Mouse (Mus musculus) midbrain, embryonic 15.5 days (tissue): Measurements from ENCODE around the gene Chchd6. TPM values are rescaled to one million over a fixed set of nuclear protein-coding genes. Genes with fewer than 3 reads are reported as not detected.

Source experiments
- ATAC-seq: fragments of 200-750 bp; cut with Nextera tagmentation; replicated peaks from 2 replicates; pipeline ENCODE4 v1.8.0; 2017; ENCODE audit warnings: moderate TSS enrichment
- H3K27ac ChIP-seq: fragments of 300-500 bp; sonication (generic); 2 replicates; pipeline ENCODE4 v1.5.1; 2015; ENCODE audit warnings: mild to moderate bottlenecking, inconsistent platforms
- H3K27me3 ChIP-seq: fragments of 300-500 bp; sonication (generic); replicated peaks from 2 replicates; pipeline ENCODE4 v1.6.1; 2015; ENCODE audit warnings: inconsistent platforms
- H3K36me3 ChIP-seq: fragments of 300-500 bp; sonication (generic); replicated peaks from 2 replicates; pipeline ENCODE4 v1.6.1; 2015; ENCODE audit warnings: inconsistent platforms
- H3K4me1 ChIP-seq: fragments of 300-500 bp; sonication (generic); 2 replicates; pipeline ENCODE4 v1.6.1; 2015; ENCODE audit warnings: inconsistent platforms
- H3K4me2 ChIP-seq: fragments of 300-500 bp; sonication (generic); 2 replicates; pipeline ENCODE4 v1.6.1; 2015; ENCODE audit warnings: inconsistent platforms, mild to moderate bottlenecking, moderate library complexity
- H3K4me3 ChIP-seq: fragments of 300-500 bp; sonication (generic); 2 replicates; pipeline ENCODE4 v1.5.1; 2015; ENCODE audit warnings: mild to moderate bottlenecking, inconsistent platforms
- H3K9ac ChIP-seq: fragments of 300-500 bp; sonication (generic); 2 replicates; pipeline ENCODE4 v1.6.1; 2015; ENCODE audit warnings: mild to moderate bottlenecking, inconsistent platforms
- H3K9me3 ChIP-seq: fragments of 300-500 bp; sonication (generic); 2 replicates; pipeline ENCODE4 v1.6.1; 2016; ENCODE audit warnings: inconsistent platforms
- WGBS: fragments of 180-500 bp; shearing (Covaris S2); methylation state at CpG from one replicate; pipeline ENCODE4 v1.1.7; 2015; ENCODE audit warnings: mixed read lengths; 5-methylcytosine and 5-hydroxymethylcytosine counted together
- polyA plus RNA-seq: library from polyadenylated mRNA; unstranded; fragments of >200 nt; fragmentation: Nextera tagmentation; extraction: Ambion mirVana; gene quantifications from 2 replicates; pipeline ENCODE4 v1.2.1, GENCODE M21; 2015

Gene Chchd6
- polyA plus RNA-seq, 1 experiment from 2014 or later: 173 TPM

DNA sequence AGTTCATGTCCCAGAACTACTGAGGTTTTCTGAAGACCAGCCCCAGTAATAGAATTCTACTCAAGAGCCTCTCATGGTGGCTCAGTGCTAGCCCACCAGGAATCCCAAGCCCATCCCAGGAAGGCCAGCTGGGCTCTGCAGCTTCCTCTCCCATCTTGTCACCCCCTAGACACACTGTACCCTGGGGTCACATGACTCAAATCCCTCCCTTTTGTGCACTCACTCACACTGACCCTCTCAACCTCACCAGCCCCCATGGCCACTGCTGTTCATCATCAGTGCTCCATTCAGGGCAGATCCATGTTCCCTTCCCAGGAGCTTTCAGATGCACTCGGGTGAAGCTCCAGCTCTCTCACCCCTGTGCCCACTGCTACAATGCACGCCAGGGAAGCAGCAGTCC, 20.8 kb downstream of the Chchd6 start:
- no peak for ATAC-seq
- 52% methylated on average over 2 of the region's 2 CpGs for WGBS

DNA sequence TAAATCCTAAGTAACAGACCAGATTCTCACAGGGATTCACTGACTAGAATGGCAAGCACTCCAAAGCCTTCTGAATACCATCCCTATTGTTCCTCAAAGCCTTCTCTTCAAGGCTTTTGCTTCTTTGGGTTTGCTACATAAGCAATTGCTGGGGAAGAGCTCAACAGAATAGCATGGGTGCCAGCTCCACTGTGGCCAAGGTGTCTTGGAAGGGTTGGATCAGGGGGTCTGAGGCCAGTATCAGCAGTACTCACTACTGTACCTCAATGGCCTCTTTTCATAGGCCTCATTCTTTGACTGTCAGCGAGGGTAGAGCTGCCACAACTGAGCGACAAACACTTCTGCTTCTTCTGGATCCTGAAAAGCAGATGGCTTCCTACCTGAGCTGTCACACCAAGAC, 21.7 kb downstream of the Chchd6 start:
- WGBS: 89% methylated on average over 2 of the region's 2 CpGs

More for the DNA sequence above, 20.8 kb downstream of the Chchd6 start:
- no peaks in the 10 kb centered on the region for H3K36me3 ChIP-seq
- no peak overlapping the region for H3K9ac ChIP-seq
- H3K4me1 ChIP-seq: 0 out of 2 replicates have a peak, but pooled peaks cover 6% of the 10 kb centered on the region
- no peaks in the 10 kb centered on the region for H3K9me3 ChIP-seq
- no peaks in the 10 kb centered on the region for H3K27me3 ChIP-seq
- no peak overlapping the region for H3K4me2 ChIP-seq
- H3K27ac ChIP-seq: no peak overlapping the region
- H3K4me3 ChIP-seq: no peak overlapping the region

GRCm38 (mm10) chr6:89572921-89573636, 22.4 kb downstream of the Chchd6 start:
- 0 out of 2 replicates have a peak, but pooled peaks have one; percentile 30 for ATAC-seq
- no peak overlapping the region for H3K27ac ChIP-seq
- no peak overlapping the region for H3K4me2 ChIP-seq
- H3K9me3 ChIP-seq: no peaks in the 10 kb centered on the region
- H3K27me3 ChIP-seq: no peaks in the 10 kb centered on the region
- 0 out of 2 replicates have a peak, but pooled peaks cover 6% of the 10 kb centered on the region for H3K4me1 ChIP-seq
- H3K36me3 ChIP-seq: no peaks in the 10 kb centered on the region
- no peak overlapping the region for H3K9ac ChIP-seq
- H3K4me3 ChIP-seq: no peak overlapping the region

More for the DNA sequence above, 21.7 kb downstream of the Chchd6 start:
- Histone ChIP-seq H3K9me3 (no peaks in the 10 kb centered on the region), H3K27me3 (no peaks in the 10 kb centered on the region), H3K27ac (no peak overlapping the region), H3K9ac (no peak overlapping the region), H3K36me3 (no peaks in the 10 kb centered on the region), H3K4me3 (no peak overlapping the region), H3K4me2 (no peak overlapping the region), H3K4me1 (0 out of 2 replicates have a peak, but pooled peaks cover 6% of the 10 kb centered on the region)
- ATAC-seq: no peak

GRCm38 (mm10) chr6:89569370-89569769, 26.1 kb downstream of the Chchd6 start:
- no peaks in the 10 kb centered on the region for H3K36me3 ChIP-seq
- no peaks in the 10 kb centered on the region for H3K27me3 ChIP-seq
- 78% methylated on average over 4 of the region's 4 CpGs for WGBS
- H3K4me2 ChIP-seq: no peak overlapping the region
- H3K4me1 ChIP-seq: 0 out of 2 replicates have a peak, but pooled peaks cover 11% of the 10 kb centered on the region
- H3K9me3 ChIP-seq: no peaks in the 10 kb centered on the region
- no peak overlapping the region for H3K4me3 ChIP-seq
- no peak overlapping the region for H3K9ac ChIP-seq
- no peak for ATAC-seq
- H3K27ac ChIP-seq: no peak overlapping the region

DNA sequence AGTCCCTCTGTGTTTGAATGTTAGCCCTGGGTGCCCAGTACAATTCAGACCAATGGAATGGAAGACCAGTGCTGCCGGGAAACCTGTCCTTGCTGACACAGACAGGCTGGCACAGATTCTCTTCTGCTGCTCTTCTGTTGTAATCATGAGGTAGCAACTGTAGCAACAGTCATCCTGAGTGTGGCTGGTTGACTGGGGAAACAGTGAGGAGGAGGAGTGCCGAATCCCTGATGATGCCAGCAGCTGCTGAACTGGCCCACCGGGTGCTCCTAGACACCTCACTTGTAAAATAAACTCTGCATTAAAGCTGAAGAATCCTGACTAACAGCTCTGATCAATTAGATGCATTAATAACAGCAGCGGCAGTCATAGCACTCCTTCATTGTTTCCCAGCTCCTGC, 28.7 kb downstream of the Chchd6 start:
- H3K27ac ChIP-seq: no peak overlapping the region
- no peak overlapping the region for H3K9ac ChIP-seq
- H3K4me1 ChIP-seq: 0 out of 2 replicates have a peak, but pooled peaks cover 5% of the 10 kb centered on the region
- no peak overlapping the region for H3K4me3 ChIP-seq
- WGBS: 58% methylated on average over 4 of the region's 4 CpGs
- no peaks in the 10 kb centered on the region for H3K27me3 ChIP-seq
- ATAC-seq: no peak
- H3K36me3 ChIP-seq: no peaks in the 10 kb centered on the region
- no peaks in the 10 kb centered on the region for H3K9me3 ChIP-seq
- H3K4me2 ChIP-seq: no peak overlapping the region

DNA sequence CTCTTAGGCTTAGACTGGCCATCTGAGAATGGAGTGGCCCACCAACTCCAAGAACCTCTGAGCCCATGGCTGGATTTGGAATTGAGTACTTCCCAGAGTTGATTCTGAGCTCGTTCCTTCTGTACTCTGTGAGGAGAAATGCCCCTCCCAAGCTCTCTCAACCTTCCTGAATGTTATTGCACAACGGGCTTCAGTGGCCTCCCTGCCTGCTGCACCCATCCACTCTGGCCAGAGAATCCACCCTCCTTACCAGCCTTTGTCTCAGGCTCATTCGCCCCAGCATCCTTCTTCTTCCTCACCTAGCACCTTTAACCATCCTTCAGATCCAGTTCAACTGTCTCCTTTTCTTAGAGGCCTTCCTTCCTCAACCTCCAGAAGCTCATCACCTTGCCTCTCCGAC, 32.1 kb downstream of the Chchd6 start:
- H3K4me1 ChIP-seq: 0 out of 2 replicates have a peak, but pooled peaks cover 5% of the 10 kb centered on the region
- H3K4me3 ChIP-seq: no peak overlapping the region
- no peaks in the 10 kb centered on the region for H3K27me3 ChIP-seq
- H3K4me2 ChIP-seq: no peak overlapping the region
- ATAC-seq: no peak
- no peak overlapping the region for H3K9ac ChIP-seq
- H3K36me3 ChIP-seq: no peaks in the 10 kb centered on the region
- H3K27ac ChIP-seq: no peak overlapping the region
- WGBS: 93% methylated on average over 4 of the region's 4 CpGs
- no peaks in the 10 kb centered on the region for H3K9me3 ChIP-seq

- no peak overlapping the region for H3K27ac ChIP-seq
- ATAC-seq: no peak
- WGBS: 90% methylated on average over 2 of the region's 2 CpGs
Observed at GRCm38 (mm10) chr6:89560826-89561225, 34.6 kb downstream of the Chchd6 start.

DNA sequence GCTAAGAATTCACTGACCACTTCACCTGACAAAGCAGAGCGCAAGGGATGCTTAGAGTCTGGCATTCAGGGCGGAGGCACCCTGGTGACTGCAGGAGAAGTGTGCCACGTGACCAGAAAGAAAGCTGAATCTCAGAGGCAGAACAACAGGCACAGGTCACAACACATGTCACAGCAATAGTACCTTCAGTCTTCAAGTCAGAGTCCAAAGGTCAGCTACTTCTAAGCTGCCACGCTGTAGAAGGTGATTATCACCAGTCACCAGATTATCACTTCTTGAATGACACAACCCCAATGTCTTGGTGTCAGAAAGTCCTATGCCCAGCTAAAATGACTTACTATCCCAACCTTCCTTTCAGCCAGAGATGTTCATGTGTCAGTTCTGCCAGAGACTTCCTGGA, 37.8 kb downstream of the Chchd6 start:
- Histone ChIP-seq H3K27ac (no peak overlapping the region), H3K4me1 (peaks cover 9% of the 10 kb centered on the region), H3K9me3 (no peaks in the 10 kb centered on the region), H3K4me2 (no peak overlapping the region), H3K4me3 (no peak overlapping the region), H3K27me3 (no peaks in the 10 kb centered on the region), H3K9ac (no peak overlapping the region), H3K36me3 (0 out of 2 replicates have a peak, but pooled peaks cover 5% of the 10 kb centered on the region)
- 64% methylated on average over 4 of the region's 4 CpGs for WGBS
- ATAC-seq: no peak

More at GRCm38 (mm10) chr6:89560826-89561225, 34.6 kb downstream of the Chchd6 start:
- Histone ChIP-seq H3K4me2 (no peak overlapping the region), H3K4me1 (peaks cover 4% of the 10 kb centered on the region; the same call in 1 of the 2 replicates), H3K9me3 (no peaks in the 10 kb centered on the region), H3K9ac (no peak overlapping the region), H3K4me3 (no peak overlapping the region), H3K27me3 (no peaks in the 10 kb centered on the region), H3K36me3 (0 out of 2 replicates have a peak, but pooled peaks cover 5% of the 10 kb centered on the region)

DNA sequence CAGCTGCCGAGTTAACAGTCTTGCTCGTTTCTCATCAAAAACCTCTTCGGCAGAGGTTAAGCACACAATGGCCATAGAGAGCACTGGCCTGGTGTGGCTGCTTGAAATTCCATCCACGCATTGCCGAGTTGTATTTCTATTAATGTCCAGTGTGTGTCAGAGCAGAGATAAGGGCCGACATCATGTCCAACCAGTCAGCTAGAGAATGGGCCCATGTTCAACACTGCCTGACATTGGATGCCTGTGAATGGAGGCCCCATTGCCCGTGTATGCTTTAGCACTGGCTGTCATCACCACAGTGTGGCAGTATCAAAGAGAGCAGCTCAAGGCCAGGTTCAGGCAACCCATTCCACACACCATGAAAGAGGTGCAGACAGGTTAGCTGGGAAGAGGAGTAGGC, 38.9 kb downstream of the Chchd6 start:
- H3K36me3 ChIP-seq: 0 out of 2 replicates have a peak, but pooled peaks cover 5% of the 10 kb centered on the region
- H3K9ac ChIP-seq: no peak overlapping the region
- H3K9me3 ChIP-seq: no peaks in the 10 kb centered on the region
- H3K27ac ChIP-seq: peak overlapping the region; percentile 40; the same call in 1 of the 2 replicates
- H3K4me1 ChIP-seq: peaks cover 9% of the 10 kb centered on the region
- H3K27me3 ChIP-seq: no peaks in the 10 kb centered on the region
- H3K4me2 ChIP-seq: no peak overlapping the region
- peak; percentile 66 for ATAC-seq
- 42% methylated on average over 7 of the region's 7 CpGs for WGBS
- no peak overlapping the region for H3K4me3 ChIP-seq

DNA sequence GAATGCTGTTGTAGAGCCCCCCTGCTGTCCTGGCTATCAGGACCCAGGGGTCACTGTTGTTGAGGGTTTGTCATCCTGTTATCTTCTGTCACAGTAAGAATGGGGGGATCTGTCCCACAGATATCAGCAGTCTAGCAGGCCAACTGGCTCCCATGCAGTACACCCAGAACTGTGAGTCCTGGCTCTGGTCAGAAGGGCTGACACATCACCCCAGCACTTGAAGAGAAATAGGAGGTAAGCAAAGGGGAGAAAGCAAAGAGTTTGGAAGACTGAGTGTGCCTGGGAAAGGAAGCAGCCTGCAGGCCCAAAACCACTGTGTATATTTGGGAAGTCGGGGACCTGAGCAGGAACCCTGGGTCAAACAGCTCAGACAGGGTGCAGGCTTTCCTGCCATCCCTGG, 39.5 kb downstream of the Chchd6 start:
- Histone ChIP-seq H3K4me1 (peaks cover 9% of the 10 kb centered on the region), H3K27me3 (no peaks in the 10 kb centered on the region), H3K36me3 (0 out of 2 replicates have a peak, but pooled peaks cover 5% of the 10 kb centered on the region), H3K4me3 (no peak overlapping the region), H3K27ac (peak overlapping the region; percentile 37; the same call in 1 of the 2 replicates), H3K4me2 (no peak overlapping the region), H3K9me3 (no peaks in the 10 kb centered on the region), H3K9ac (no peak overlapping the region)
- no peak for ATAC-seq
- 90% methylated on average over 1 of the region's 1 CpGs for WGBS

DNA sequence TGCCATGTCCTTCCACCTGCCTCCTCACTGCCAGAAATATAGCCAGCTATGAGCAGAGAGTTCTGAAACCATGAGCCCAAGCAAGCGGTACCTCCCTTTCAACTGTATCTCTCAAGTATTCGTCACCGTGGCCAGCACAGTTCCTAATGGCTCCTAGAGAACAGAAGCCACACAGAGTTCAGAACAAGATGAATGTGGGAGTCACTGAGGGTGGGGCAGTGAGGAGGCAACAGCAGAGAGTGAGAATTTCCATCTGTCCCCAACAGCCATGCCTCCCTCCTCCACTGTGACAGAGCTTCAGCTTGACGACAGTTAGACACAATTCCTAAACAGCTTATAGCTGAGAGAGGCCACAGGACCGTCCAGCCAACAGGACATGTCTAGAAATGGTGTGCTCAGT, 41.4 kb downstream of the Chchd6 start:
- H3K4me3 ChIP-seq: no peak overlapping the region
- H3K4me1 ChIP-seq: peaks cover 9% of the 10 kb centered on the region
- no peak overlapping the region for H3K4me2 ChIP-seq
- no peaks in the 10 kb centered on the region for H3K27me3 ChIP-seq
- 0 out of 2 replicates have a peak, but pooled peaks cover 5% of the 10 kb centered on the region for H3K36me3 ChIP-seq
- no peak for ATAC-seq
- no peak overlapping the region for H3K27ac ChIP-seq
- H3K9me3 ChIP-seq: no peaks in the 10 kb centered on the region
- H3K9ac ChIP-seq: no peak overlapping the region
- 82% methylated on average over 5 of the region's 5 CpGs for WGBS

GRCm38 (mm10) chr6:89553012-89553704, 42.3 kb downstream of the Chchd6 start:
- Histone ChIP-seq H3K4me3 (no peak overlapping the region), H3K9me3 (no peaks in the 10 kb centered on the region), H3K4me1 (peaks cover 9% of the 10 kb centered on the region), H3K9ac (0 out of 2 replicates have a peak overlapping the region, but pooled peaks have one; percentile 17), H3K4me2 (no peak overlapping the region), H3K36me3 (0 out of 2 replicates have a peak, but pooled peaks cover 5% of the 10 kb centered on the region), H3K27me3 (no peaks in the 10 kb centered on the region), H3K27ac (peak overlapping the region; percentile 48)
- ATAC-seq: peak; percentile 77
- WGBS: 7% methylated on average over 4 of the region's 4 CpGs
